Mouse (Mus musculus) C2C12 (cell line): Measurements from ENCODE around the gene Phf13.

Source experiments
- CEBPB ChIP-seq: IDR thresholded peaks from one replicate; pipeline ENCODE4 v1.6.1; 2011; ENCODE audit warnings: low read depth, mild to moderate bottlenecking, control low read depth, moderate library complexity
- CTCF ChIP-seq: IDR thresholded peaks from one replicate; pipeline ENCODE4 v1.5.1; 2011; ENCODE audit not compliant: control insufficient read depth, insufficient read depth, insufficient read length
- MAX ChIP-seq: IDR thresholded peaks from one replicate; pipeline ENCODE4 v1.6.1; 2011; ENCODE audit warnings: mild to moderate bottlenecking, control low read depth

GRCm38 (mm10) chr4:151985886-151986285 lies 10.2 kb downstream of the Phf13 start:
- no peak for TF ChIP-seq CTCF
- no peak for TF ChIP-seq MAX
- TF ChIP-seq CEBPB, result no peak
